Mouse (Mus musculus): ENCODE data around the gene Kcnk12. TPM values are rescaled to one million over a fixed set of nuclear protein-coding genes. Genes with fewer than 3 reads are reported as not detected.

The Kcnk12 gene
- 14.3 and 16.2 TPM in 2 replicates for polyA plus RNA-seq (2012; rRNA removed)

DNA sequence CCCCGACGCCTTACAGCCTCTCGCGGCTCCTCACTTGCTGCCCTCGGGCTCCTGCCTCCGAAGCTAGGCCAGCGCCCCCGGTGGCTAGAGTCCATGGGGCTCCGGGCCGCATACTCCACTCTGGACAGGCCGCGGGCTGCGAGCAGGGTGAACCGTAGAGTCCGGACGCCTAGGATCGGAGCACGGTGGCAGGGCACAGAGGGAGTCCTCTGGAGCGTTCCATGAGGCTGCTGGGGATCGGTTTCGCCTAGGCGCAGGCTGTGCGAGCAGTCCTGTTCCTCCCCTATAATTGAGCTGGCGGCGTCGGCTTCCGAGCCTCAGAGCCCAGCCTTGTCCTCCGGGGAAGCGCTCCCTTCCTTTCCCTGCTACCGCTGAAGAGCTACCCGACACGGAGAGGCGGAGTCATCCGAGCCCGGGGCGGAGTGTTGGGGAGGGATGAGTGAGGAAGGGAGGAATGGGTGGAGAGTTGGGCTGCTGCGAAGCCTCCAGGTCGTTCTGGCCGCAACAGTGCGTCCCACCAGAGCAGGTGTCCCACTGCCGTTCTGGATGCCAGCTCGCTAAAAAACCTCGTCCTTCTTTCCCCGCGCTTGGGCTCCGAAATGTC, at the start of gene Kcnk12:
TSS of gene Kcnk12 (minus strand) at position 307 of the 604 bp plus-strand sequence.
- Histone ChIP-seq H3K4me1 (ENCODE audit: control insufficient read depth, insufficient read depth, low read length) (peaks cover 4% of the 10 kb centered on the region; the same call in 1 of the 2 replicates), H3K27ac (ENCODE audit: insufficient read depth, low read length) (peak within 1 kb of the TSS; percentile 70), H3K4me3 (ENCODE audit: insufficient read depth, low read length) (peak within 1 kb of the TSS; percentile 48)
- TF ChIP-seq POLR2A (IDR thresholded peaks at IDR 0.05; ENCODE audit: extremely low read depth, insufficient read depth, low read length) (peak; percentile 72), CTCF (IDR thresholded peaks at IDR 0.05; ENCODE audit: extremely low read depth, insufficient read depth, low read length) (no peak)

DNA sequence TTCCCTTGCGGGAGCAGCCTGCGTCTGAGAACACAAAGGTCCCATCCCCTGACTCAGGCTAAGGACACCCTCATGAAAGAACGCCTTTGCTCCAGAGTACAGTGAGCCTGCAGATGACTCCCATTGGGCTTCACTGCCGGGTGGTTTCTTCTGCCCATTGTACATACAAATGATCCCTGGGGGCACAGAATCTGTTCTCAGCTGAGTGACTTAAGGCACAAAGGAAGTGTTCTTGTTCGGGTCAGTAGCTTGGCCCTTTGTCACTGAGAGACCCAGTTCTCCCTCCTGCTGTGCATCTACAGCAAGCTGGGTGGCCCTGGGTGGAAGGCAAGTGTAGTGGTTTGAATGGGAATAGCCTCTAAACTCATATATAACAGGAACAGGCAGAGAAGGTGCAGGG, 44.4 kb upstream of the Kcnk12 start:
- Histone ChIP-seq H3K4me1 (ENCODE audit: control insufficient read depth, insufficient read depth, low read length) (no peaks in the 10 kb centered on the region), H3K4me3 (ENCODE audit: insufficient read depth, low read length) (no peak overlapping the region), H3K27ac (ENCODE audit: insufficient read depth, low read length) (no peak overlapping the region)
- TF ChIP-seq CTCF (IDR thresholded peaks at IDR 0.05; ENCODE audit: extremely low read depth, insufficient read depth, low read length), result no peak
- TF ChIP-seq POLR2A (IDR thresholded peaks at IDR 0.05; ENCODE audit: extremely low read depth, insufficient read depth, low read length), result no peak

DNA sequence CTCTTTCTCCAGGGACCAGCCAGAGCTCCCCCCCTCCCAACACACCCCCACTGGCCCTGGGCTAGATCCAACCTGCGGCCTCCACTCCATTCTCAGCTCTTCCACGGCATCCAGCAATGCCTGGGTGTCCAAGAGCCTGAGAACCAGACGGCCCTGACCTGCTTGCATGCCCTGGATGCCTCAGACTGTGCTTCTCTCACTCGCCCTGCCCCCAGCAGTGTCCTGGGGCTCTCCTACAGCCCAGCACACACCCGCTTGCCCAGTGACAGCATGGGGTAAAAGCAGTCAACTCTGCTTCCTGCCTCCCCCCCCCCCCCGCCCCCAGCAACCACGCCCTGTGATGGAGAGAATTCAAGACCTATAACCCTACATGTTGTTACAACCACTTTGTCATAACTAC, 42.3 kb upstream of the Kcnk12 start:
- Histone ChIP-seq H3K4me1 (ENCODE audit: control insufficient read depth, insufficient read depth, low read length) (no peaks in the 10 kb centered on the region), H3K27ac (ENCODE audit: insufficient read depth, low read length) (no peak overlapping the region), H3K4me3 (ENCODE audit: insufficient read depth, low read length) (no peak overlapping the region)
- TF ChIP-seq CTCF (IDR thresholded peaks at IDR 0.05; ENCODE audit: extremely low read depth, insufficient read depth, low read length) (no peak), POLR2A (IDR thresholded peaks at IDR 0.05; ENCODE audit: extremely low read depth, insufficient read depth, low read length) (no peak)

DNA sequence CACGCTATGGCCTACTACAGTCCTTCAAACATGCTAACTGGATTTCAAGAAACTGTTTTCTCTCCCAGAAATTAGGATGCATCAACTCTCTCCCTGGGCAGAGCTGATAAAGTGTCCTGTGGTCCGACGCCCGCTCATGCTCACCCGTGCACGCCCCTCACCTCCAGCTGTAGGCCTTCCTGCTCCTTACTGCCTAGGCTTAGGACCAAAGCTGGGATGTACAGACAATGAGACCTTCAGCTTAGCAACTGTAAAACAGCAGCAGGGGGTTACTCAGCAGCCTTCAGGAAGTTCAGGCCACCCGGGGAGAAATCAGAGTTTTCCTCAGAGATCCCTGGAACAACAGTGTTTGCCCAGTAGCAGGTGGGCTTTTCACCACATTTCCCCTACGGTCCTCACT, 37.1 kb upstream of the Kcnk12 start:
- Histone ChIP-seq H3K4me1 (ENCODE audit: control insufficient read depth, insufficient read depth, low read length) (no peaks in the 10 kb centered on the region), H3K27ac (ENCODE audit: insufficient read depth, low read length) (no peak overlapping the region), H3K4me3 (ENCODE audit: insufficient read depth, low read length) (no peak overlapping the region)
- TF ChIP-seq POLR2A (IDR thresholded peaks at IDR 0.05; ENCODE audit: extremely low read depth, insufficient read depth, low read length) (no peak), CTCF (IDR thresholded peaks at IDR 0.05; ENCODE audit: extremely low read depth, insufficient read depth, low read length) (no peak)

DNA sequence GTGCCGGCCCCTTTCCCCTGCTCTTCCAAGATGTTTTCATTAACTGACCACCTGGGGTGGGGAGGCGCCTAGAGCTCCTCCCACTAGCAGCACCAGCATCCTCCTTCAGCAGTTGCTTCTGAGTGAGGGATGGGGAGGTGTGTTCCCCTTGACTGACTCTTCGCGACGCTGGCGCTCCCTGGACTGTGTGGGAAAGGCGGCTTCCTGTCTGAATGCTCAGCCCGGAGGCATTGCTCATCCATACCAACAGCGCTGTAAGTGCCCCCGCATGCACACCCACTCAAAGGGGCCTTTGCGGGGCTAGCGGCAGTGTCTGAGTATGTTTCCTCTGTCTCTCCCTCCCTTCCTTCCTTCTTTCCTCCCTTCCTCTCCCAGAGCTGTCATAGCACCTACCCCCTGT, 29.1 kb upstream of the Kcnk12 start:
- H3K27ac ChIP-seq (ENCODE audit: insufficient read depth, low read length), result no peak overlapping the region
- no peak overlapping the region for H3K4me3 ChIP-seq (ENCODE audit: insufficient read depth, low read length)
- TF ChIP-seq CTCF (IDR thresholded peaks at IDR 0.05; ENCODE audit: extremely low read depth, insufficient read depth, low read length) (no peak), POLR2A (IDR thresholded peaks at IDR 0.05; ENCODE audit: extremely low read depth, insufficient read depth, low read length) (no peak)
- H3K4me1 ChIP-seq (ENCODE audit: control insufficient read depth, insufficient read depth, low read length), result no peaks in the 10 kb centered on the region

DNA sequence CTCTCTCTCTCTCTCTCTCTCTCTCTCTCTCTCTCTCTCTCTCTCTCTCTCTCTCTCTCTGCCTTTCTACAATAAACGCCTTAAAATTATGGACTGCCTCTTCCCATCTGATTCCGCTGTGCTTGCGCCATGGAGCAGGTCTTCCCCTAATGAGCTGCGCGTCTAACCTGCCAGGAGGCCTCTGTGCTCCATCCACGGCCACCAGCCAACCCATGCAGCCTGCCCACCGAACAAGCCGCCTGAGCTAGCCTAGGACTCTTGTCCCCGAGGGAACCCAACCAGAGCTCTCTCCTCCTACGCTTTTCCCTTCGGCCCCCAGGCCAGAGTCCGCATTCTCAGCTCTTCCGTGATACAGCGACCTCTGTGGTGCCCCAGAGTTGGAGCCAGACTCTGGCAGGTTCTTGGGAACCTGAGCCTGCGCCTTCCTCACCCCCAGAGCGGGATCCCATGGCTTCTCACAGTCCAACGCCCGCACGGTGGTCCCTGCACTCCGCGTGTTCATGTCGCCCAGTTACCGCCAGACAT, 28.3 kb upstream of the Kcnk12 start:
- Histone ChIP-seq H3K4me3 (ENCODE audit: insufficient read depth, low read length) (no peak overlapping the region), H3K4me1 (ENCODE audit: control insufficient read depth, insufficient read depth, low read length) (no peaks in the 10 kb centered on the region), H3K27ac (ENCODE audit: insufficient read depth, low read length) (no peak overlapping the region)
- TF ChIP-seq POLR2A (IDR thresholded peaks at IDR 0.05; ENCODE audit: extremely low read depth, insufficient read depth, low read length) (no peak), CTCF (IDR thresholded peaks at IDR 0.05; ENCODE audit: extremely low read depth, insufficient read depth, low read length) (no peak)

DNA sequence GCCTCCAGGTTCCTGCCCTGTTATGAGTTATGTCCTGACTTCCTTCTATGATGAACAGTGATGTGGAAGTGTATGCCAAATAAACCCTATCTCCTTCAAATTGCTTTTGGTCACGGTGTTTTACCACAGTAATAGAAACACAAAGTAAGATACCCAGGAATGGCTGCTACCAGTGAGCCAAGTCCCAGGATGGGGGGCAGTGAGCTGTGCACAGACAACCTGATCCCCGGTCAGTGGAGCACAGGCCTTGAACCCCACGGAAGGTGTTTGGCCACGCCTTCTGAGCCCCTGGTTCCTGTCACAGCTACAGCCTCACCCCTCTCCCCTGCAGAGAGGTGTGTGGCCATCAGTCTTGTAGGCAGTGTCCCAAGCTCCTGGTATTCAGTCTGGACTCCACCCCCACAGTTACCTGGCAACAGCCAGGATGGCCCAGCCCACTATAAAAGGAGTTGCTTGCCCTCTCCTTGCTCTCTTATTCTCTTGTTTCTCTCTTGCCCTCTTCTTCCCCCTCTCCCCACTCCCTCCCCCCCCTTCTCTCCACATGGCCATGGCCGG, 27.7 kb upstream of the Kcnk12 start:
- Histone ChIP-seq H3K4me1 (ENCODE audit: control insufficient read depth, insufficient read depth, low read length) (no peaks in the 10 kb centered on the region), H3K4me3 (ENCODE audit: insufficient read depth, low read length) (no peak overlapping the region), H3K27ac (ENCODE audit: insufficient read depth, low read length) (no peak overlapping the region)
- TF ChIP-seq POLR2A (IDR thresholded peaks at IDR 0.05; ENCODE audit: extremely low read depth, insufficient read depth, low read length), result no peak
- no peak for TF ChIP-seq CTCF (IDR thresholded peaks at IDR 0.05; ENCODE audit: extremely low read depth, insufficient read depth, low read length)

DNA sequence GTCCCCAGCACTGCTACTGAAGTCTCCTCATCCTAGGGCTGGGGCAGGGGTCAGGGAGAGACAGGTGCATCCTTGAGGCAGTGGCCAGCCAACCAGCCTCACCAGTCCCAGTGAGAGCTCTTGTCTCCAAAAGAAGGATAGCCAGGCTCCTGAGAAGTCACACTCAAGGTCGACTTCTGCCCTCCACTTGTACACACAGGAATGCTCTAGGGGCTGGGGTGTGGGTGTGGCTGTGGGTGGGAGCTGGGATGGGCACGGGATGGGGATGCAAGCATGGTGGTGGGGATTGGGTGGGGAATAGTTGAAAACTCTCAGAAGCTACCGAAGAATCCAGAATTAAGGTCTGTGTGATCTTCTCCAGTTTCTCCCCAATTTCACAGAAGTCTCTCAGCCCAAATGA, 25.2 kb upstream of the Kcnk12 start:
- Histone ChIP-seq H3K4me1 (ENCODE audit: control insufficient read depth, insufficient read depth, low read length) (no peaks in the 10 kb centered on the region), H3K4me3 (ENCODE audit: insufficient read depth, low read length) (no peak overlapping the region), H3K27ac (ENCODE audit: insufficient read depth, low read length) (no peak overlapping the region)
- TF ChIP-seq CTCF (IDR thresholded peaks at IDR 0.05; ENCODE audit: extremely low read depth, insufficient read depth, low read length) (no peak), POLR2A (IDR thresholded peaks at IDR 0.05; ENCODE audit: extremely low read depth, insufficient read depth, low read length) (no peak)

DNA sequence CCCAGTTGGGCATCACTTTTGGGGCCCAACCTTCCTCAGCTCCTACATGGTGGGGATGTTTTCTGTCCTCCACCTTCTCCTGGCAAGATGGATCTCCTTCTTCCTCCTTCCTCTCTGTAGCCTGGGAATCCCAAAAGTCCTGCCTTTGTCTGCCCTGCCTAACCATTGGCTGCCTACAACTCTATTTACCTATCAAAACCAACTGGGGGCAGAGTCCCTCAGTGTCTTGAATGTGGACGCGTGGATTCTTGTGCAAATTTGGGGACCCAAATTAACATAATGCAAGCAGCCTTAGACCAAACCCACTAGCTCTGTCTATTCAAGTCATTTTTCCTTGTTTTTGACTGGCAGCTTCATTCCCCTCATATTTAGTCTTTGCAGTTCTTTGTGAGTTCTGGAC, 11.8 kb upstream of the Kcnk12 start:
- Histone ChIP-seq H3K27ac (ENCODE audit: insufficient read depth, low read length) (no peak overlapping the region), H3K4me1 (ENCODE audit: control insufficient read depth, insufficient read depth, low read length) (no peaks in the 10 kb centered on the region), H3K4me3 (ENCODE audit: insufficient read depth, low read length) (no peak overlapping the region)
- no peak for TF ChIP-seq POLR2A (IDR thresholded peaks at IDR 0.05; ENCODE audit: extremely low read depth, insufficient read depth, low read length)
- no peak for TF ChIP-seq CTCF (IDR thresholded peaks at IDR 0.05; ENCODE audit: extremely low read depth, insufficient read depth, low read length)

DNA sequence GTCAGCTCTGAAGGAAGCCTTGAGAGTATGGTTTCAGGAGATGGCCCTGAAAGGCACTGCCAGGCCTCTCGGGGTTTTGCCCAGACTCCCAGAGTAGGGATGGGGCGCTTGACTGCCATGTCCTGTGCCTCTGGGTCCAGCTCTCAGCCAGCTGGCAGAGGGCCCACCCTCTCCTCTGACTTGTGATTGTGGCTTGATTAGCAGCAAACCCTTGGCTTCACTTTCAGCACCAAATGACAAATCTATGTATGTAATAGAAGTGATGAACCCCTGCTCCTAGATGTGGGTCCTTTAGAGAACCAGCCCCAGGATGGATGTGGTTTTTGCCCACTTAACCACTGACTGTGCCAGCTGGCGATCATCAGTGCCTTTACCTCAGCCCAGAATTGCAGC, 2.1 kb upstream of the Kcnk12 start:
- H3K27ac ChIP-seq (ENCODE audit: insufficient read depth, low read length), result no peak overlapping the region
- no peak overlapping the region for H3K4me3 ChIP-seq (ENCODE audit: insufficient read depth, low read length)
- TF ChIP-seq POLR2A (IDR thresholded peaks at IDR 0.05; ENCODE audit: extremely low read depth, insufficient read depth, low read length), result no peak
- no peak for TF ChIP-seq CTCF (IDR thresholded peaks at IDR 0.05; ENCODE audit: extremely low read depth, insufficient read depth, low read length)
- H3K4me1 ChIP-seq (ENCODE audit: control insufficient read depth, insufficient read depth, low read length), result no peaks in the 10 kb centered on the region
